Mouse (Mus musculus) cerebellum, postnatal 36 days (tissue): Measurements from ENCODE around the gene Gsdma3.
A peak's percentile ranks its signal among the peaks of the same experiment; 100 is the strongest.
"Not testable (repeated sequence)": the region's sequence is repeated elsewhere in the genome, so short reads cannot be mapped to it uniquely, and the experiment has no call there.

Experiments
- DNase-seq, 2 experiments: peaks; one replicate each; pipeline ENCODE4 v3.0.0; 2021 to 2022; ENCODE audit warnings: mixed read lengths in 2 of 2

The Gsdma3 gene

DNA sequence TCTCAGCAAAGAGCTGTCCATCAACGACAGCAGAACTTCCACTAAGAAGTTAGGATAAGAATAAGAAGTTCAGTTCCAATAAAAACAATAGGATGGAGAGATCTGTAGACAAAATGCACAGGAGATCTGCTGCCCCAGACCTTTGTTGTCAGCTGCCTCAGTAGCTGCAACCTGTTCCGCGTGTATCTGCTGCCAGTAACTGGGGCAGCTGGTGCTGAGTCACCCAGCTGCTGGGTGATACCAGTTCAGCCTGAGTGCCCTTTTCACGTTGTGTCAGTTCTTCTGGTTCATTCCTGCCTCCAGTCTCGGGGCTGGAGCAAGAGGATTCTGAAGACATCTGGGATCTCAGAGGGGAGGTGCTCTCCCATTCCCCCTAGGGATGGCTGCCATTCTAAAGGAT is 45.7 kb downstream of the Gsdma3 start:
- DNase-seq = no peak

DNA sequence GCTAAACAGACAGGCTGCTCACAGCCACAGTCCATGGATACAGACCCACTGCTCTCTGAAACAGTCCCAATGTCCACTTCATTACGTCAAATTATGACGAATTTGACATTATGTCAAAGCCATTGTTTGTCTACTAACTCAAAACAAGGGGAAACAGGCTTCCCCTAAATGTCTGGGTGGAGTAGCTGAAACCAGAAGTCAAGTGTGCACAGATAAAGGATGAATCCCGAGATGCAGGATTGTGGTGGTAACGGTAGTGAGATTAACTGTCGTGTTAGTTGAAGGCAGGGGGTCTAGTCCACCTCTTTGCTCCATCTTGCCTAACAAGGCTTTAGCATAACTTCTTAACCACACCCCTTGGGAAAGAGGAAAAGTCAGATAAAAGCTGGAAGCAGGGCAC is 46.3 kb downstream of the Gsdma3 start:
- no peak for DNase-seq

DNA sequence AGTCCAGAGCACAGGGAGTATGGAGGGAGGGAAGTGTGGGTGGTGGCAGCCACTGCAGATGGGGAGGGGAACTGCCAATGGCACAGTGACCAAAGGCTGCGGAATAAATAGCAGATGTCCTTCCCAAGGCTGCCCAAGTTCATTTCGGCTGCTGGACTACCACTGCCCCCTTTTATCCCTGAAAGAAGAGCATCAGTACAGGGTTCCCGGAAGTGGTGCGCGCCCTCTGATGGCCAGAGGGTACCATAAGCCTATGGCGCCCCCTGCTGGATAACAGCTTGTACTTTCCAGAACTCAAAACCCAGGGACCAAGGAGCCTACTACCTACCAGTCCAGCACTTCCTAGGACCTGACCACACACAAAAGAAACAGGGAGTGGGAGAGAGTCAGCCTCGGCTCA is 47.0 kb downstream of the Gsdma3 start:
- DNase-seq = peak; percentile 52 to 60

DNA sequence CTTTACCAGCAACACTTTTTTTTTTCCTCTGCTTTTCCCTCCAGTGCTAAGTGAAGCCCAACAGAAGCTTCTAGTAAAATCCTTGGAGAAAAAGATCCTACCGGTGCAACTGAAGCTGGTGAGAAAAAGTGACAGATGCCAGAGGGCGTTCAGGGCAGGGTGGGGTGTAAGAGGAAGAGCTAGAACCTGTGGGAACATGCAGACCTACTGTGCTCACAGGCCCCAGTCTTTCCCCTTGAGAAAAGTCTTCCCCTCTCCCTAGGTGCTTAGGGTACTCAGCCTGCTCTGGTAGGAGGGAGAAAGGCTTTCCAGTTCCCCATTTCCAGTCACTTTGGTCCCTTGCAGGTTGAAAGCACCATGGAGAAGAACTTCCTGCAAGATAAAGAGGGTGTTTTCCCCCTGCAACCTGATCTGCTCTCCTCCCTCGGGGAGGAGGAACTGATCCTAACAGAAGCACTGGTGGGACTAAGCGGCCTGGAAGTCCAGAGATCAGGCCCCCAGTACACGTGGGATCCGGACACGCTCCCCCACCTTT is 49.7 kb downstream of the Gsdma3 start:
- no peak for DNase-seq

DNA sequence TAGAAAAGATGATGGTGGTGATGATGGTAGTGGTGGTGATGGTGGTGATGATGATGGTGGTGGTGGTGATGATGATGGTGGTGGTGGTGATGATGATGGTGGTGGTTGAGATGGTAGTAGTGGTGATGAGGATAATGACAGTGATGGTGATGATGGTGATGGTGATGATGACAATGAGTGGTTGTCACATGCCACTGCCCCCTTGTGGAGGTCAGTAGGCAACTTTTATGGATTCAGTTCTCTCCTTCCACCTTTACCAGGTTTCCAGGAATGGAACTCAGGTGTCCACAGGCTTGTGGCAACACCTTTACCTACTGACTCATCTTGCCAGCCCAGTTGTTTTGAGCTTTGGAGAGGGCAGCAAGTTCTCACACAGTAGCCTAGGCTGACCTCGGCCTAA is 53.9 kb downstream of the Gsdma3 start:
- DNase-seq = no peak

DNA sequence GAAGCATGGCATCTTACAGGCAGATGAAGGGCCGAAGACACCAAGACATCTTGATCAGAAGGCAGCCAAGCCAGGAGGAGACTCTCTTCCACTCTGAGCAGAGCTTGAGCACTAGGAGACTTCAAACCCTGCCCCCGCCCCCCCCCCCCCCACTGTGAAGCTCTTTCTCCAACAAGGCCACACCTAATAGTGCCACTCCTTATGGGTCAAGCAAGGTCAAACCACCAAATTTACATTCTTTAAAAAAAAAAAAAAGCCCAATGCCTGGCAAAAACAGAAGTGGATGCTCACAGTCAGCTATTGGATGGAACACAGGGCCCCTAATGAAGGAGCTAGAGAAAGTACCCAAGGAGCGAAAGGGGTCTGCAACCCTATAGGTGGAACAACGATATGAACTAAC is 54.4 kb downstream of the Gsdma3 start:
- not testable (repeated sequence) for DNase-seq

DNA sequence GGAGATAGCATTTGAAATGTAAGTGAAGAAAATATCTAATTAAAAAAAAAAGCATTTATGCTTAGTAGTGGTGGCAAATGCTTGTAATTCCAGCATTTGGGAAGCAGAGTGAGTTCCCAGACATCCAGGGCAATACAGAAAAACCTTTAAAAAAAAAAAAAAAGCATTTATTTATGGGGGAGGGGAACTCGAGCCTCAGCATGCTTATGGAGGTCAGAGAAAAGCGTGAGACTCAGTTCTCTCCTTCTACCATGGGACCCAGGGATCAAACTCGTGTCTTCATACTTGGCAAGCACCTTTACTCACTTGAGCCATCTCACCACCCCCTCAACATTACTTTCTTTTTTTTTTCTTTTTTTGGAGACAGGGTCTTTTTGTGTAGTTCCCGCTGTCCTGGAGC is 55.0 kb downstream of the Gsdma3 start:
- no peak for DNase-seq

DNA sequence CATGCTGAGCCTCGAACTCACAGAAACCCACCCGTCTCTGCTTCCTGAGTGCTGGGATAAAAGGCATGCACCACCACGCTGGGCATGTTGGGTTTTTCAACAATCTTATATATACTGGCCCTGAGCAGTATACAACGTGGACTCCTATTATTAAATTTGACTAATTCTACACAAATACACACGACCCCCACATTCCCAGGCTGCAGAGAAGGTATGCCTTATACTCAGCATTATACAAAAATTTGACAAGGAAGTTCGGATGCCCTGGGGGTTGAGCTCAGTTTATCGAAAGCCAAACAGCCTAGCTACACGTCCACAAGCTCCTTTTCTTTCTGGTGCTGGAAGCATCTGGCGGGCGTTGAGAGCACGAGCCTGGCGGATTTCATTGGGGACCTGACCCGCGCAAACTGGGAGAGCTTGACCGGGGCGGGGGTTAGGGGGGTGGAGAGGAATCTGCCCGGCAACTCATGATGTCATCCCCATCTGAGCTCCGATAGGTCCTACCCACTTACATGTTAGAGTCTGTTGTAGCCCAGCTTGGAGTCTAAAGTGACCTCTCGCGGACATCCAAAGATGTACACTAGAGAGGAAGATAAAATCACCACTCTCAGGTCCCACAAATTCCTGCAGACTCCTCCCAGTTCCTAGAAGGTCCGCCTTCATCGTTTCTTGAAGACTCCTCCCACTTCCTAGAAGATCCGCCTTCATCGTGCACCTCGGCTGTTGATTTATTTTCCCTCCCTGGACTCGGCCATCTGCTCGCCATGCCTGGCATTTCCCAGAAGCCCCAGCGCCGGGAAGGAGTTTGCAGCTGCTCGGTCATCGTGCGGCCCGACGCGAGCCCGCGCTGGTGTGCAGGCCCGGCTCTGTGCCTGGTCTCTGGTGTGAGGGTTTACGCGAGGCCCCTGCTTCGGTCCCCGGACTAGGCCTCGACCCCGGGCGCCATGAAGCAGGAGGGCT is 55.9 kb downstream of the Gsdma3 start, which contains the start of gene Psmd3:
Gene Psmd3, plus strand, starts transcription at position 769 of the 960 bp plus-strand sequence.
- peak; percentile 97 to 100 for DNase-seq

DNA sequence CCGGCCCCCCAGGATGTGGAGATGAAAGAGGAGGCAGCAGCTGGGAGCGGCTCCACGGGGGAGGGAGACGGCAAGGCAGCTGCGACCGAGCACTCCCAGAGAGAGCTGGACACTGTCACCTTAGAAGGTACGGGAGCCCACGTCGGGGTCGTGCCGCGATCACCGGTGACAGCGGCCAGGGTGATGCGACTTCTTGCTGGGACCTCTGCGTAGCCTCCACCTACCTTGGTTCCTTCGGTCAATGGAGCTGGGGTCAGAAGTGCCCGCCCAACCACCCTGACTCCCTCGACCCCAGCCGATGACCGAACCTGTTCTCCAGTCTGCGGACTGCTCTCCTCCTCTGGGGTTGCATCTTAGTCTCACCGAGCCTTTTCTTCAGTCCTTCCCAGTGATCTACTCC is 56.7 kb downstream of the Gsdma3 start:
- DNase-seq = no peak

DNA sequence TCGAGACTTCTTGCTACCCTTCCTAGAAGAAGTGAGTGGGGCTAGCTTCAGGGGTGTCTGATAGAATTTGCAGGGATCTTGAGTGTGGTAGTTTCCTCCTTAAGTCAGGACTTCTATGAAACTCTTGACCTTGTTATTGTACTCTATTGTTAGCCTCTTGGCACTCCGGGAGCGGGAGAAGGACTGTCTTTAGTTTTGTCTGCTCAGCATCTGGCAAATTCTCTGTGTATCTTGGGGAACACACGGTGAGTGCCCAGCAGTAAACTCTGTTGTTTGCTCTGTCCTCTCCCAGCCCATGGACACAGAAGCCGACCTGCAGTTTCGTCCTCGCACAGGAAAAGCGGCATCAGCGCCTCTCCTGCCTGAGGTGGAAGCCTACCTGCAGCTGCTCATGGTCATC is 59.5 kb downstream of the Gsdma3 start:
- DNase-seq = no peak

DNA sequence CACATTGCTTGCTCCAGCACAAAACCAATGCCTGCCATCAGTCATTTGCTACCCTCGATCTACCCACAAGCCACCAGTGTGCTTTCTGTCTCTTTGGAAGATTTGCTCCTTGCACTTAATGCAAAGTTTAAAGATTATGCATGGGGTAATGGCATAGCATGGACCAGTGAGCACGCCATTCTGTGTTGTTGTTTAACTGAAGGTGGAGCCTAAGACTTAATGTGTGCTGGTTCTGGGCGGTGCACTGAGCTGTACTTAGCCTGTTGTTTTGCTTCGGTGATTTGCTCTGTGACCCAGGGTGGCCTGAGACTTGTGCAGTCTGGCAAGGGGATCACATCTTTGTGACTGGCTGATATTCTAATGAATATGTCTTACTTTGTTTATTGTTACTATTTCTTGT is 60.8 kb downstream of the Gsdma3 start:
- no peak for DNase-seq
